Mouse (Mus musculus) hematopoietic stem cell, adult 5-6 weeks (primary cell): Measurements from ENCODE around the gene Ina. TPM values are rescaled to one million over a fixed set of nuclear protein-coding genes. Genes with fewer than 3 reads are reported as not detected.
"Not testable (repeated sequence)": the region's sequence is repeated elsewhere in the genome, so short reads cannot be mapped to it uniquely, and the experiment has no call there.

Experiments
- ATAC-seq, 2 experiments: fragments of 125-278 bp in 1 of 2; replicated peaks in 1 of 2; 2 replicates each; pipeline ENCODE4 v1.8.0; 2016 to 2017; ENCODE audit warnings: inconsistent platforms in 2 of 2, mild to moderate bottlenecking in 2 of 2, moderate number of reproducible peaks in 2 of 2, low read depth in 1 of 2, moderate TSS enrichment in 1 of 2; ENCODE audit not compliant: low FRiP score in 2 of 2, poor library complexity in 2 of 2, severe bottlenecking in 2 of 2, insufficient read depth in 1 of 2, low TSS enrichment in 1 of 2
- total RNA-seq: library from RNA; stranded (forward); fragments of 172-1452, 232-1000 nt; gene quantifications from 2 replicates; pipeline ENCODE4 v1.2.3, GENCODE M21; 2017

The Ina gene
- total RNA-seq: not detected in 2 replicates

- ATAC-seq: 0 out of 4 replicates have a peak, but pooled peaks of 1 of the 2 experiments have one; percentile 19
These were observed at the start of gene Ina, which contains the start of gene Nt5c2 for GRCm38 (mm10) chr19:47014447-47015381. TSS of gene Ina (plus strand) at chr19:47014698. TSS of gene Nt5c2 (minus strand) at chr19:47015153.

- ATAC-seq: no peak
These were observed 49.0 kb upstream of the Ina start for GRCm38 (mm10) chr19:46965496-46965895.

GRCm38 (mm10) chr19:46966330-46966729 is 48.2 kb upstream of the Ina start:
- no peak for ATAC-seq

GRCm38 (mm10) chr19:46967861-46968260 is 46.6 kb upstream of the Ina start:
- ATAC-seq: no peak

GRCm38 (mm10) chr19:46968833-46969232 is 45.7 kb upstream of the Ina start:
- ATAC-seq: no peak

GRCm38 (mm10) chr19:46969286-46969985 is 45.1 kb upstream of the Ina start:
- no peak for ATAC-seq

GRCm38 (mm10) chr19:46970121-46970729 is 44.3 kb upstream of the Ina start:
- ATAC-seq: peak; percentile 21 to 37; a peak in 2 of 4 replicates

- ATAC-seq: no peak
These were observed 43.3 kb upstream of the Ina start for GRCm38 (mm10) chr19:46971051-46971689.

GRCm38 (mm10) chr19:46971712-46972111 is 42.8 kb upstream of the Ina start:
- ATAC-seq: no peak

GRCm38 (mm10) chr19:46972159-46972558 is 42.3 kb upstream of the Ina start:
- ATAC-seq: no peak

- no peak for ATAC-seq
These were observed 38.9 kb upstream of the Ina start for GRCm38 (mm10) chr19:46975565-46975964.

GRCm38 (mm10) chr19:46975997-46976396 is 38.5 kb upstream of the Ina start:
- no peak; a peak in 1 of 4 replicates for ATAC-seq

- no peak for ATAC-seq
These were observed 37.8 kb upstream of the Ina start for GRCm38 (mm10) chr19:46976743-46977142.

GRCm38 (mm10) chr19:46977460-46977859 is 37.0 kb upstream of the Ina start:
- ATAC-seq: no peak

GRCm38 (mm10) chr19:46978069-46978468 is 36.4 kb upstream of the Ina start:
- ATAC-seq: not testable (repeated sequence)

- ATAC-seq: peak; percentile 37 to 65; a peak in 3 of 4 replicates
These were observed 35.3 kb upstream of the Ina start for GRCm38 (mm10) chr19:46978920-46979780.

GRCm38 (mm10) chr19:46979781-46980105 is 34.8 kb upstream of the Ina start:
- no peak for ATAC-seq
